Mouse (Mus musculus) stomach, postnatal 0 days (tissue): Measurements from ENCODE around the gene Iqcn.

Source experiments
- CTCF ChIP-seq: IDR thresholded peaks from 2 replicates; pipeline ENCODE4 v1.5.1; 2016; ENCODE audit warnings: antibody characterized with exemption, low read depth, mild to moderate bottlenecking, moderate library complexity
- EP300 ChIP-seq: optimal IDR thresholded peaks from 2 replicates; pipeline ENCODE3; 2016; ENCODE audit warnings: antibody characterized with exemption

DNA sequence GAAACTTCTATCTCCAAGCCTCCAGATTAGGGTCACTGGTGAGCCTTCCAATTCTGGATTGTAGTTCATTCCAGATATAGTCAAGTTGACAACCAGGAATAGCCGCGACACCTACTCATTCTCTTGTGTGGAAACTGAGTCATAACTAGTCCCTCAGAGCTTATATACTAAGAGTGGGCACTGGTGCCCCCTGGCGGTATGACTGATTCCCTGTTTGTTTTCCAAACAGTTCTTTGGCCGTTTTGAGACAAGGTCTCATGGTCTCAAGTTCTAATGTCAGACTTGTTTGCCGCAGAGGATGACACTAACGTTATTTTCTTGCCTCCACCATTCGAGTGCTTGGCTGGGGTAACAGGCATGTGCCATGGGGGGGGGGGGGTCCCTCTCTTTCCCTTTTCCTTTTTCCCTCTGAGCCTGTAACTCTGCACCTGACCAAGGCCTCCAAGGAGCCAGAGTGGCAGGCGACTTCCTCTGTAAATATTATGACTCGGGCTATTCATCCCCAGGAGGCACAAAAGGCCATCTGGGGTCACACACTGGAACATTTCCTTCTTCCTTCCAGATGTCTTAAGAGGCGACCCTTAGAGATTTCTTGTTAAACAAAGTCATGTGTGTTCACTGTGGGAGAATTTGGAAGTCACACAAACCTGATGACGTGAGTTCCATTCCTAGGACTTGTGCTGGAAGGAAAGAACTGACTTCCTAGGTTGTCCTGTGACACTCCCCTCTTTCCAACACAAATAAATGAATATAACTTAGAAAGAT lies 48.9 kb downstream of the Iqcn start:
- peak; percentile 82 for TF ChIP-seq CTCF
- no peak for TF ChIP-seq EP300
